Comparison of ENCODE assay signal across 25 mouse cellular contexts in the genomic region with DNA sequence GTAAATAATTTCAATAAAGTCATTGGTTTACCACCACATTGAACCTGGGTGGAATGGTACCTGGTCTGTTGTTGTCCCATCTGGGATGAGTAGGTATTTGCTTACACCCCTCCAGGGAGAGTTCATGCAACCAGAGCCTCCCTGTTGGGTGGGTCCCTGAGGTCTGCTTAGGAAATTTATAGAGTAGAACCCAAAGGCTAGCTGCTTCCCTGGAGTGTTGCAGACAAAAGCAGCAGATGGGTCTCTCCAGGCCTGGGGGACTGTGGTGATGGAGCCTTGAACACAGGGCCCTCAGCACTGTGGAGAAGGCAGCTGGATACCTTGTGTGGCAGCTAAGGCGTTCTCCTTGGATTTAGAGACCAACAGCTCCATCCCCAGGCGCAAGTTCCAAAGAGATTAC. TPM values are rescaled to one million over a fixed set of nuclear protein-coding genes. Genes with fewer than 3 reads are reported as not detected.
"Had no signal": no experiment of that assay in that cellular context is flagged by ENCODE, and none has a peak within 500 bp of the region (broad histone marks: within the 10 kb centered on the region; RNA-seq: fewer than 3 reads in every experiment).

No protein-coding gene starts in this region.

- ATAC-seq: intestine, embryonic 15.5 days; intestine, embryonic 16.5 days; intestine, postnatal 0 days had no signal

- H3K9ac ChIP-seq: heart, embryonic 12.5 days; heart, embryonic 13.5 days; heart, embryonic 15.5 days; hindbrain, embryonic 12.5 days; hindbrain, embryonic 13.5 days; hindbrain, embryonic 14.5 days; hindbrain, embryonic 15.5 days; intestine, embryonic 15.5 days; kidney, embryonic 15.5 days had no signal

- H3K4me1 ChIP-seq: intestine, embryonic 15.5 days had no signal

- H3K4me3 ChIP-seq: heart, embryonic 12.5 days; heart, embryonic 13.5 days; heart, embryonic 15.5 days; hindbrain, embryonic 10.5 days; hindbrain, embryonic 12.5 days; hindbrain, embryonic 13.5 days; hindbrain, embryonic 15.5 days; intestine, embryonic 15.5 days; kidney, embryonic 15.5 days; layer of hippocampus, adult 2 months; left cerebral cortex, adult 2 months had no signal

- H3K27ac ChIP-seq: hindbrain, embryonic 10.5 days; hindbrain, embryonic 12.5 days; hindbrain, embryonic 14.5 days; hindbrain, embryonic 15.5 days; intestine, embryonic 15.5 days; kidney, embryonic 15.5 days; kidney, postnatal 0 days; left cerebral cortex, adult 2 months had no signal

- H3K36me3 ChIP-seq: heart, embryonic 12.5 days; heart, embryonic 13.5 days; heart, embryonic 15.5 days; hindbrain, embryonic 10.5 days; hindbrain, embryonic 12.5 days; hindbrain, embryonic 13.5 days; hindbrain, embryonic 15.5 days; intestine, embryonic 15.5 days; kidney, embryonic 15.5 days had no signal

- H3K9me3 ChIP-seq: heart, embryonic 15.5 days; hindbrain, embryonic 13.5 days; hindbrain, embryonic 15.5 days; intestine, embryonic 15.5 days; kidney, embryonic 15.5 days had no signal

- H3K4me2 ChIP-seq: heart, embryonic 11.5 days; heart, embryonic 12.5 days; heart, embryonic 13.5 days; heart, embryonic 15.5 days; hindbrain, embryonic 12.5 days; hindbrain, embryonic 13.5 days; hindbrain, embryonic 14.5 days; hindbrain, embryonic 15.5 days; intestine, embryonic 15.5 days; kidney, embryonic 15.5 days had no signal

- DNase-seq: heart, postnatal 36 days; kidney, adult 11 months; kidney, adult 2 months; layer of hippocampus, adult 9-11 months; layer of hippocampus, postnatal 36 days had no signal

- H3K27me3 ChIP-seq: heart, embryonic 13.5 days; heart, embryonic 15.5 days; hindbrain, embryonic 12.5 days; hindbrain, embryonic 13.5 days; hindbrain, embryonic 15.5 days; intestine, embryonic 15.5 days; kidney, embryonic 15.5 days had no signal

RNA-seq across cellular contexts. Expression of gene Cnih3, which starts 40.1 kb away (rescaled TPM):
- polyA plus RNA-seq: heart, embryonic 16.5 days; heart, postnatal 0 days; kidney, adult 2 months; kidney, embryonic 14.5 days; large intestine, adult 2 months had no signal
